Mouse (Mus musculus): ENCODE data around the gene Stat5b.

DNA sequence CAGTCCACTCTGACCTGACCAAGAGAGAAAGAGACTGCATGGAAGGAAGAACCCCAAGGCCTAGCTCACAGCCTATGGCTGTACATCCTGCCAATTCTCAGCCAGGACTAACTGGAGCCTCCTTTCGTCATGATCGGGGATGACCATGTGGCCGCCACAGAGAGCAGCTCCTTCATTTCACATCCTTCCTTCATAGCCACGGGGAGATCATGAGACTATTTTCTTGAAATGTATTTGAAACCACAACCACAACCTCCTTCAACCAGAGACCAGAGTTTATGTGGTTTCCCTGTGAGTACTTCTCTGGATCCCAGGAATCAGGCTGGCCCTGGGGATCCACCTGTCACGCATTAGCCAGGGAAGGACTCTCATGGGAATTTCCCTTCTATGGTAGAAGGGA lies 2.5 kb upstream of the Stat5b start:
- TF ChIP-seq CTCF (IDR thresholded peaks at IDR 0.05) (no peak), EP300 (IDR thresholded peaks at IDR 0.05) (no peak)
